Mouse (Mus musculus): Measurements from ENCODE around the gene Pak3. TPM values are rescaled to one million over a fixed set of nuclear protein-coding genes. Genes with fewer than 3 reads are reported as not detected.
"Not testable (repeated sequence)": the region's sequence is repeated elsewhere in the genome, so short reads cannot be mapped to it uniquely, and the experiment has no call there.

Gene Pak3
- 144 and 156 TPM in 2 replicates for polyA plus RNA-seq (2015; fragmentation: Nextera tagmentation; extraction: Ambion mirVana)

DNA sequence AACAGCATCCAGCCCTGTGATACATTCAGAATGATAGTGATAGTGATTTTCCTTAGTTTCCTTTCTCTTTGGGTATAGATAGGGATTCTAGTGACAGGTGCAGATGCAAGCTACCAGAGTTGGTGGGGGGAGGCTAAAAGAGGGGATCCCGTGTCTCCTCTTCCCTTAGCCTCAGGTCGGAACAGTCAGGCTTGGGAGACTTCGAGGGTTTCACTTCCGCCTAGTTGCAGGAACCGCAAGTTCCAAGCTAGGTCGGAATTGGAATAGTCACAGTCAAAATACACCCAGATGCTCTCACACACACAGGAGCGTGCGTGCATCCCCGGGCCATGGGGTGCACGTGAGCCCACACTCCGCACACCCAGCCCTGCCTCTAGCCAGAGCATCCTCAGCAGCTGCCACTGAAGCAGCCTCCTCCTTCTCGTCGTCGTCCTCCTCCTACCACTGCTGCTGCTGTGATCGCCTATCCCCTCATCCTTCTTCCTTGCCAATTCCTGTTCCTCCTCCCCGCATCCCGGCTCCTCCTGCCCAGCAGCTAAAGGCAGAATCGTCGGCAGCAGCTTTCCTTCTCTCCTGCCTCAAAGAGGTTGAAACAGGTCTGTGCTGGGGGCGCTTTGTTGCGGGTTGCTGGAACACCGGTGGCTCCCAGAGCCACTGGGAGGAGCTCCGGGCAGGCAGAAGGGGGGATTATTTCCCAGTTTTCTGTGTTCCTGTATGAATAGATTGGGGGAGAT lies at the start of gene Pak3:
Pak3 (plus strand) TSS at position 424 of the 734 bp plus-strand sequence.
- peak within 1 kb of the TSS; percentile 78 for H3K9ac ChIP-seq
- H3K27me3 ChIP-seq = peaks cover 5% of the 10 kb centered on the region; the same call in 1 of the 2 replicates
- peak within 1 kb of the TSS; percentile 54 for H3K4me2 ChIP-seq
- H3K4me3 ChIP-seq = peak within 1 kb of the TSS; percentile 48
- peak; percentile 90 for ATAC-seq (ENCODE audit: low FRiP score)
- no peaks in the 10 kb centered on the region for H3K36me3 ChIP-seq
- H3K9me3 ChIP-seq = no peaks in the 10 kb centered on the region
- 20% methylated on average over 23 of the region's 23 CpGs for WGBS
- peak within 1 kb of the TSS; percentile 92 for H3K27ac ChIP-seq
- peaks cover 6% of the 10 kb centered on the region; the same call in 1 of the 2 replicates for H3K4me1 ChIP-seq (replicated peaks)

DNA sequence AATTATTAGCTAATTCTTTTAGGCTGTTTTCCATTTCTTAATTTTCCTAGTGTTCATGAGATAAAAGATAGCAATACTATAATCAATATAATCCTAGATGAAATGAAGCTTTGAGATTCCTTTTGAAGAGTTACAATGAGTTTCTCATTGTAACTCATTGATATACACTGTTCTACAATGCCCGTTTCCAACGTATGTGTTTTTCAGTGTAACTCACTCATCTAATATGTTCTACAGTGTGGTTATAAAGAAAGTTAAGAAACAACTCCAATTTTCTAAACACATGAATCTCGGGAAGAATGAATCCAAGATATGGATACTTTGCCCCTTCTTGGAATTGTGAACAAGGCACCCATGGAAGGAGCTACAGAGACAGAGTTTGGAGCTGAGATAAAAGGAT lies 35.5 kb upstream of the Pak3 start:
- Histone ChIP-seq H3K36me3 (no peaks in the 10 kb centered on the region), H3K9ac (no peak overlapping the region), H3K27me3 (no peaks in the 10 kb centered on the region), H3K4me1 (replicated peaks) (no peaks in the 10 kb centered on the region), H3K4me3 (no peak overlapping the region), H3K4me2 (no peak overlapping the region), H3K9me3 (peaks cover 3% of the 10 kb centered on the region), H3K27ac (no peak overlapping the region)
- peak; percentile 100 for ATAC-seq (ENCODE audit: low FRiP score)
- 82% methylated on average over 3 of the region's 3 CpGs for WGBS

DNA sequence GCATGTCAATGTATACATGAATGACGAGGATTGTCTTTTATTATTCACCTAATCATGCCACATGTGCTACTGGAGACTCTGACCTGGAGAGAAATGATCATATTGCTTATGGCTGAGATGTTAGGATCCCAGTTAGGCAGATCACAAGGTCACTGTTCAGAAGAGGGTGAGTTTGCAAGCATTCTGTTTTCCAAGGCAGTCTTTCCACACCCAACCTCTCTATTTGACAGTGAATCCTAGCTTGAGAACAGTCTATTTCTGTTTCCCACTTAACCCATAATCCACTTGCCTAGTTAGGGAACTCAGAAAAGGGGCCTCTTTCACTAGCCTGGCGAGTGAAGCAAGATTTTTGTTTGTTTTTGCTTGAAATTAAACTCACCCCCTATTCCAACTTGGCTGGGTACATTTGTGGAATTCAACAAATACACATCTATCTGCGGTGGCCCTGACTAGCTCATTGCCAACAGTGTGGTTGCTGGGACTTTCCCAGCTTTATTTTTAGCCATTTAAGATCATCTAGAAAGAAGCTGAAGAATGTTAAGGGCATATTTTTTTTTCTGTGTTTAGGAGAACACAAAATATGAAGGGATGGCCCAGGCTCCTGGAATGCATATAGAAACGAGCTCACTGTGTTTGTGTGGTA lies 17.2 kb upstream of the Pak3 start:
- no peak for ATAC-seq (ENCODE audit: low FRiP score)
- H3K27me3 ChIP-seq = 0 out of 2 replicates have a peak, but pooled peaks cover 5% of the 10 kb centered on the region
- H3K4me1 ChIP-seq (replicated peaks) = no peaks in the 10 kb centered on the region
- H3K9ac ChIP-seq = no peak overlapping the region
- WGBS = 76% methylated on average over 4 of the region's 4 CpGs
- no peak overlapping the region for H3K4me2 ChIP-seq
- no peak overlapping the region for H3K4me3 ChIP-seq
- H3K9me3 ChIP-seq = no peaks in the 10 kb centered on the region
- H3K36me3 ChIP-seq = no peaks in the 10 kb centered on the region
- H3K27ac ChIP-seq = no peak overlapping the region

DNA sequence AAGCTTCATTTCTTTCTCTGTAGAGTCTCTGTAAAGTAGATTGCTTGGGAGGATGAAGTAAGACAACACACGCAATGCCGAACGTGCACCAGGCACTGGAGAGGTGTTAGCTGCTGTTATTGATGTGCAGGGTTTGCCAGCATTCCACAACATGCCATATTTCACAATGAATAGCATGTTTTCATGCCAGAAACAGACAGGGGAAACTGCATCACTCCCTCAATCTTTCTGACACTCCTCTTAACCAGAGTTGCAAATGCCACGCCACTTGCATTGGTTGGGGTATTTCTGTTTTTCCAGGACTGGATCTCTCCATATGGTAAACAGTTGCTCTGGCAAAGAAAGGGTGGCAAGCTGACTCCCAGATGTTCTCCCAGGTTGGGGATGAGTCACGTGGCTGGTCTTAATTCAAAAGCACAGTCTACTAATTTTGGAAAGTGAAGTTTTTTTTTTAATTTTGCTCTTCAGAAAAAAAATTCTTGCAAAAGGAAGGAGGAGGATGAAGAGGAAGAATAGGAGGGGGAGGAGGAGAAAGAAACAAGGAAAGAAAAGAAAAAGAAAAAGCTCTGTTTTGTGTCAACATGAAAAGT lies 16.5 kb upstream of the Pak3 start:
- no peak overlapping the region for H3K4me2 ChIP-seq
- 0 out of 2 replicates have a peak, but pooled peaks cover 5% of the 10 kb centered on the region for H3K27me3 ChIP-seq
- no peaks in the 10 kb centered on the region for H3K36me3 ChIP-seq
- no peaks in the 10 kb centered on the region for H3K4me1 ChIP-seq (replicated peaks)
- no peaks in the 10 kb centered on the region for H3K9me3 ChIP-seq
- H3K9ac ChIP-seq = no peak overlapping the region
- H3K4me3 ChIP-seq = no peak overlapping the region
- no peak for ATAC-seq (ENCODE audit: low FRiP score)
- H3K27ac ChIP-seq = no peak overlapping the region
- 77% methylated on average over 5 of the region's 5 CpGs for whole genome bisulfite sequencing

DNA sequence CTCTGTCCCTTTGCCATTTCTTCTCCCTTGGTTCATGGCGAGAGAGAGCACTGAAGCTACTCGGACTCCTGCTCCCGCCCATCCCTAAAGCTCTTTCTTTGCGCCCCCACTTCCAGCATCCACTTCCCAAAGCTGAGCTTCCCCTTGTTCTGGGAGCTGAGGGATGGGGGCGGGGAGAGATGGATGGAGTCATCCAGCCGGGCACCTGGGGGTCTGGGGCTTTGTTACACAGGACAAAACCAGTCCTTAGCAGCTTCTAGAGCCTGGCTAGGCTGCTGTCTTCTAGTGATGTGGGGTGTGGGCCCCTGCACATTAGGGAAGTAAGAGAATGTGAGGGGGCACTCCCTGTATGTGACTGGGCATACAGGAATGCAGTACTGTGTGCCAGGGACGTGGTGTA lies 526 bp downstream of the Pak3 start:
- H3K27me3 ChIP-seq = peaks cover 5% of the 10 kb centered on the region; the same call in 1 of the 2 replicates
- peak overlapping the region; percentile 92 for H3K27ac ChIP-seq
- H3K36me3 ChIP-seq = no peaks in the 10 kb centered on the region
- peak; percentile 83 for ATAC-seq (ENCODE audit: low FRiP score)
- peak overlapping the region; percentile 78 for H3K9ac ChIP-seq
- 13% methylated on average over 5 of the region's 7 CpGs for WGBS
- H3K4me2 ChIP-seq = peak overlapping the region; percentile 54
- H3K4me1 ChIP-seq (replicated peaks) = peaks cover 6% of the 10 kb centered on the region; the same call in 1 of the 2 replicates
- H3K9me3 ChIP-seq = no peaks in the 10 kb centered on the region
- peak overlapping the region; percentile 48 for H3K4me3 ChIP-seq

DNA sequence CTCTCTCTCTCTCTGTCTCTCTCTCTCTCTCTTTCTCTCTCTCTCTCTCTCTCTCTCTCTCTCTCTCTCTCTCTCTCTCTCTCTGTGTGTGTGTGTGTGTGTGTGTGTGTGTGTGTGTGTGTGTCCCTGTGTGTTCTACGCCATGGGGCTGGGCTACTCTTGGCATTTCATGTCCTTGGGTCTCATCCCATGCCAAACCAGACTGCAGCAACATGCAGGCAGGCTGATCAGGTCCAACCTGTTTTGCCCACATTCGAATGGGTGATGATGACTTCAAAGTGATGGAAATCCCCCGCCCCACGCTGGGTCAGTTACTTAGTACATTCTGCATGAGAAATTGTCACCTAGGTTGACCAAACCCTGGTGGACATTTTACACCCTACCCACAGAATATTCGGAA lies 1.1 kb downstream of the Pak3 start:
- H3K27me3 ChIP-seq = not testable (repeated sequence)

DNA sequence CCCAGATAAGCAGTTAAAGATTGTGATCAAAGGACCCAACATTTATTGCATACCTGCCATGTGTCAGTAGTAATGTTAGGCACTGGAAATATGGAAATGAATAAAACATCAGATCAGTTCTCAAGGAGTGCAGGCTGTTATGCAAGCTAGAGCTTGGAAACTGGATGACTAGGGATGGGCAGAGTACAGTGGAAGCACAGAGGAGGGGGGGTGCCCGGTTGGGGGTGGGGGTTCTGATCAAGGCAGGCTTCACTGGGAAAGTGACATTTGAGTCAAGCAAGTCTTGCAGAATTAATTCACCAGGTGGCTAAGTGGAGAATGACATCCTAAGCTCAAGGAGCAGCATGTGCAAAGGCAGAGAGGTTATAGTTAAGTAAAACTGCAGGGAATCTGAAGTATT lies 1.8 kb downstream of the Pak3 start:
- Histone ChIP-seq H3K27me3 (peaks cover 5% of the 10 kb centered on the region; the same call in 1 of the 2 replicates), H3K27ac (no peak overlapping the region), H3K4me3 (no peak overlapping the region), H3K9me3 (no peaks in the 10 kb centered on the region), H3K36me3 (no peaks in the 10 kb centered on the region), H3K4me1 (replicated peaks) (peaks cover 6% of the 10 kb centered on the region; the same call in 1 of the 2 replicates), H3K9ac (no peak overlapping the region), H3K4me2 (peak overlapping the region; percentile 54)
- 43% methylated on average over 1 of the region's 1 CpGs for WGBS
- no peak for ATAC-seq (ENCODE audit: low FRiP score)

More for the DNA sequence above, 1.1 kb downstream of the Pak3 start:
- Histone ChIP-seq H3K4me2 (peak overlapping the region; percentile 54), H3K4me3 (peak overlapping the region; percentile 48)
- not testable (repeated sequence) for H3K9ac ChIP-seq; H3K9me3 ChIP-seq; H3K4me1 ChIP-seq (replicated peaks); ATAC-seq (ENCODE audit: low FRiP score); H3K27ac ChIP-seq; H3K36me3 ChIP-seq
- 68% methylated on average over 4 of the region's 5 CpGs for WGBS

DNA sequence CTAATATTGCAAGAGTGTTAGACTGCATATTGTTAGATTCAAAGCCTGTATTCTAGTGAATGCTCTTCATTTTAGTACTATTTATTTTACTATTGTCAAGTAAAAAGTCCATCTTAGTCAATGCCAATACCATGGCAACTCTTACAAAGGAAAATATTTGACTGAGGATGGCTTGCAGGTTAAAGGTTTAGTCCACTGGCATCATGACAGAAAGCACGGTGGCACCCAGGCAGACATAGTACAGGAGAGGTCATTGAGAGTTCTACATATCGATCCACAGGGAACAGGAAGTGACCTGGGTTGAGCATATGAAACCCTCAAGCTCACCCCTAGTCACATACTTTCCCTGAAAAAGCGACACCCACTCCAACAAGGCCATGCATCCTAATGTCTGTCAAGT lies 13.9 kb downstream of the Pak3 start:
- 84% methylated on average over 3 of the region's 3 CpGs for WGBS
- no peak for ATAC-seq (ENCODE audit: low FRiP score)
- no peaks in the 10 kb centered on the region for H3K9me3 ChIP-seq
- no peak overlapping the region for H3K4me3 ChIP-seq
- H3K4me2 ChIP-seq = no peak overlapping the region
- peaks cover 15% of the 10 kb centered on the region; the same call in 1 of the 2 replicates for H3K27me3 ChIP-seq
- H3K36me3 ChIP-seq = no peaks in the 10 kb centered on the region
- no peak overlapping the region for H3K27ac ChIP-seq
- 0 out of 2 replicates have a peak, but pooled peaks cover 2% of the 10 kb centered on the region for H3K4me1 ChIP-seq (replicated peaks)
- H3K9ac ChIP-seq = no peak overlapping the region

DNA sequence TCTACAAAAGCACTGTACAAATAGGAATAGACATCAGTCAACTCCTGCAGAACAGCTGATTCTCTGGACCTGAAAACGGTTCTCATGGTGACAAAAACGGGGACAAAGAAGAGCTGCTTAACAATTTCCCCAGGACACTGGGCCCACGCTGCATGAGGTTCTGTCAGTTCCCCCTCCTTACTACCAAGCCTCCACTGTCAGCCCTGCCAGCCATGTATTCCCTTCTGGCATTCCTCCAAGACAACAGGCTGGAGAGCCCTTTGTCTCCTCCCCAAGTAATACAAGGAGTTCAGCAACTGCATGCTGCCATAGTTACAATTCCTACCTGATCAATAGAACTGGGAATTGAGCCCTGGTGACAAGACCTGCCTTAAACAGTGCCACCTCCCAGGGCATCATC lies 15.2 kb downstream of the Pak3 start:
- ATAC-seq (ENCODE audit: low FRiP score) = no peak
- WGBS = 62% methylated on average over 3 of the region's 3 CpGs
- H3K4me3 ChIP-seq = no peak overlapping the region

DNA sequence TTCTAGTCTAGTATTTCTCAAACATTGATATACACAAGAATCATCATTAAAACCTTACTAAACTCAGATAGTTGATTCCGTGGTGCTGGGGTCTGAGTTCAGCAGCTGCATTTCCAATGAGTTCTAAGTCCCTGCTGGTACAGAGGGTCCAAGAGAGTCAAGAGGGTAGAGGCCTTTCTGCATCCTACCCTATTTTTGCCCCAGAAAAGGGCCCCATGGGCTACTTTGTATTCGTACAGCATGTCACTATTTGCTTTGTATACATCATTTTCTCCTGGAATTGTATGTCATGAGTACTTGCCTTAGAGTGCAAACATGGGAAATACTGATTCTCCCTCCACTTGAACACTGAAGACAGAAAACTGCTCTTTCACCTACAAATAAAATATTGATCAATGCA lies 24.4 kb downstream of the Pak3 start:
- Histone ChIP-seq H3K9me3 (no peaks in the 10 kb centered on the region), H3K36me3 (no peaks in the 10 kb centered on the region), H3K4me2 (no peak overlapping the region), H3K27ac (0 out of 2 replicates have a peak overlapping the region, but pooled peaks have one; percentile 3), H3K4me3 (no peak overlapping the region), H3K9ac (no peak overlapping the region), H3K4me1 (replicated peaks) (0 out of 2 replicates have a peak, but pooled peaks cover 3% of the 10 kb centered on the region), H3K27me3 (peaks cover 7% of the 10 kb centered on the region; the same call in 1 of the 2 replicates)
- WGBS = 41% methylated on average over 2 of the region's 2 CpGs
- ATAC-seq (ENCODE audit: low FRiP score) = no peak

More for the DNA sequence above, 15.2 kb downstream of the Pak3 start:
- Histone ChIP-seq H3K9me3 (no peaks in the 10 kb centered on the region), H3K27me3 (peaks cover 15% of the 10 kb centered on the region; the same call in 1 of the 2 replicates), H3K9ac (no peak overlapping the region), H3K4me2 (no peak overlapping the region), H3K27ac (no peak overlapping the region), H3K36me3 (no peaks in the 10 kb centered on the region), H3K4me1 (replicated peaks) (0 out of 2 replicates have a peak, but pooled peaks cover 2% of the 10 kb centered on the region)

DNA sequence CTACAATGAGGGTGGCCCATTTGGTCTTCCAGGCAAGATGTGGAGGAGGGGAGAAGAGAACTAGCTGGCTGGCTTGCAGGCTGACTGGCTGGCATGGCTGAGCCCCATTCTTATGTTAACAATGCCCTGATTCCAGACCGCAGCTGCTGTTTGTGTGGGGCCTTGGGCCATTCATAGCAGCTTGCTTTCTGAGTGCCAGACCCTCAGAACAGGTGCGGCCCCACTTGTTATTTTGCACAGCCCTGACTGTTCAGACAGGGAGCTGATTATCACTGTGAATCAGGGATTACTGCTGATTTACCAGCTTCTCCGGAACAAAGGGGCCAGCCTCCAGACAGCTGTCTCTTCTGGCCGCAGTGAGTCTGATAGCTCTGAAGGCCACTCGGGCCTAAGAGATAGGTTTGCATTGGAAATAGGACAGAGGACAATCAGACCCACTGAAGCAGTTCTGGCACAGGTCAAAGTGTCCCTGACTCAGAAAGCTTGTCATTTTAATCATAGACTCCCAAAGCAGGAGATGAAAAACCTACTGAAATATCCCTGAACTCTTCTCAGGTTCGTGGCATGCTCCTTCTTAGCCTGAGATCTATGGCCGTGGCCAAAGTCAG lies 24.9 kb downstream of the Pak3 start:
- 0 out of 2 replicates have a peak, but pooled peaks cover 3% of the 10 kb centered on the region for H3K4me1 ChIP-seq (replicated peaks)
- peak; percentile 84 for ATAC-seq (ENCODE audit: low FRiP score)
- no peak overlapping the region for H3K4me3 ChIP-seq
- no peak overlapping the region for H3K9ac ChIP-seq
- no peaks in the 10 kb centered on the region for H3K9me3 ChIP-seq
- peak overlapping the region; percentile 68 for H3K27ac ChIP-seq
- H3K27me3 ChIP-seq = peaks cover 7% of the 10 kb centered on the region; the same call in 1 of the 2 replicates
- H3K4me2 ChIP-seq = no peak overlapping the region
- WGBS = 38% methylated on average over 7 of the region's 7 CpGs
- no peaks in the 10 kb centered on the region for H3K36me3 ChIP-seq

DNA sequence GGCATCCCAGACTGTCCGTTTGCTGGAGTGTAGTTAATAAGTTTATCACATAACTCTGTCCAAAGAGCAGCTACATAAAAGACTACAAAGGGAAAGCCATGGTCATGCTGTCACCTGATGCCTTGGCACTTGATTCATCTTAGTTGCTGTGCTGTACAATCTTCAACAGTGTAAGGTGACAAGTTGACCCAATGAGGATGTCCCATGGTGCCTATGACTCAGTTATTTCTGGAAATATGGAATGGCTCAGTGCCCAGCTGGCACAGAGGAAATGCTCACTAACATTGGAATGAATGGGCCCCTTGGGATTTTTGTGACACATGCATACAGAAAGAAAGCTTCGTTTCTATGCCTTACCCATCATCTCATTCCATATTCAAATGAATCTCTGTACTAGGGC lies 55.3 kb downstream of the Pak3 start:
- Histone ChIP-seq H3K9ac (no peak overlapping the region), H3K4me3 (no peak overlapping the region), H3K27me3 (peaks cover 6% of the 10 kb centered on the region; the same call in 1 of the 2 replicates), H3K9me3 (no peaks in the 10 kb centered on the region), H3K36me3 (no peaks in the 10 kb centered on the region), H3K4me2 (no peak overlapping the region), H3K4me1 (replicated peaks) (no peaks in the 10 kb centered on the region), H3K27ac (no peak overlapping the region)
- WGBS = 44% methylated on average over 2 of the region's 2 CpGs
- no peak for ATAC-seq (ENCODE audit: low FRiP score)
